Mouse (Mus musculus) lung, embryonic 16.5 days (tissue): ENCODE measurements at regions not wholly inside any gene's neighbourhood (a gene's known extent, or its start where the extent isn't known, plus 50 kb on each side); places are given as distances from the start of the nearest gene placed in this dataset.

Experiments
- ATAC-seq: fragments of 200-750 bp; cut with Nextera tagmentation; 2 replicates; pipeline ENCODE4 v1.8.0; 2017; ENCODE audit warnings: low read depth, mild to moderate bottlenecking, moderate library complexity
- H3K27ac ChIP-seq: fragments of 300-500 bp; sonication (generic); 2 replicates; pipeline ENCODE4 v1.5.1; 2014; ENCODE audit warnings: mild to moderate bottlenecking, control low read depth, low read length
- H3K27me3 ChIP-seq: fragments of 300-500 bp; sonication (generic); 2 replicates; pipeline ENCODE4 v1.6.1; 2014; ENCODE audit warnings: low read depth, low read length, mixed read lengths; ENCODE audit not compliant: control insufficient read depth, insufficient read depth
- H3K36me3 ChIP-seq: fragments of 300-500 bp; sonication (generic); 2 replicates; pipeline ENCODE4 v1.6.1; 2014; ENCODE audit warnings: low read length; ENCODE audit not compliant: control insufficient read depth, insufficient read depth
- H3K4me1 ChIP-seq: fragments of 300-500 bp; sonication (generic); replicated peaks from 2 replicates; pipeline ENCODE4 v1.6.1; 2014; ENCODE audit warnings: low read length, mixed read lengths; ENCODE audit not compliant: control insufficient read depth, insufficient read depth
- H3K4me2 ChIP-seq: fragments of 300-500 bp; sonication (generic); 2 replicates; pipeline ENCODE4 v1.6.1; 2014; ENCODE audit warnings: low read depth, low read length, control low read depth
- H3K4me3 ChIP-seq: fragments of 300-500 bp; sonication (generic); 2 replicates; pipeline ENCODE4 v1.5.1; 2014; ENCODE audit warnings: mild to moderate bottlenecking, low read length, control low read depth
- H3K9ac ChIP-seq: fragments of 300-500 bp; sonication (generic); 2 replicates; pipeline ENCODE4 v1.6.1; 2014; ENCODE audit warnings: low read length, control low read depth
- H3K9me3 ChIP-seq: fragments of 300-500 bp; sonication (generic); 2 replicates; pipeline ENCODE4 v1.6.1; 2016; ENCODE audit warnings: low read length; ENCODE audit not compliant: control insufficient read depth
- WGBS: fragments of 180-500 bp; shearing (Covaris S2); extraction: QIAGEN DNeasy Blood & Tissue Kit; methylation state at CpG from one replicate; pipeline ENCODE4 v1.1.7; 2014; 5-methylcytosine and 5-hydroxymethylcytosine counted together

DNA sequence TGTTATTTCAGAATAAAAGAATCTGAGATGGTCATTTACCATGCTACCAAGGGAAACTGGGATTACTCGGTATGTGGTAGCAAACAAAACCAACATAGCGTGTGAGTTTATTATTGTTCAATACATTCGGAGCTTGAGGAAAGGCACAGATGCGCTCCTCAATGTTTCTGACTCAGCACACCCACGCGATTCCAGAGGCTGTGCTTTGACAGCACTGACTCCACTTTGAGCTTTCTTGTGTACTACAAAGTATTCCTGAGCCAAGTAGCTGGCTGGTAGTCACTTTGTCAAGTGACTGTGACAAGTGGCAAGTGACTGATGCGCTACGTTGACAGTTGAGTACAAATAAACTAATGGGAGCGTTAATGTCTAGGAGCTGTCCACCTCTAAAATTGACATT is 235.8 kb downstream of the Foxo1 start:
- ATAC-seq, result no peak
- 56% methylated on average over 9 of the region's 9 CpGs for WGBS

DNA sequence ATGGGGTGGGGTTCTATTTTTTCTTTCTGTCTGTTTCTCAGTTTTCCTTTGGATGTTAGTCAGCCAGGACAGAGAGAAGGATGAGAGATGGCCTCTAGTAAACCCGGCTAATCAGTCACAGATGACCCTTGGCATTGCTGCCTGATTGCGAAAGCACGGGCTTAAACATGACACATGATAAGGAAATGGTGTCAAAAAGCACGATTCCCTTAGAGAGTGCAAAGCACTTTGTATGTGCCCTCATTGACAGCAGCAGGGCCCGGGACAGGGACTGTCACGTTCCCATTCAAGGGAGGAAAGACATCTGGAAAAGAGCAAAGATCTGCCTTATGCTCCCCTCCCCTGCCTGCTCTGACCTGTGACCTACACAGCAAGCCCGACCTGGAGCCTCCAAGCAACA is 234.1 kb downstream of the Foxo1 start:
- Histone ChIP-seq H3K27me3 (0 out of 2 replicates have a peak, but pooled peaks cover 2% of the 10 kb centered on the region), H3K27ac (no peak overlapping the region), H3K4me3 (no peak overlapping the region), H3K4me2 (no peak overlapping the region), H3K4me1 (no peaks in the 10 kb centered on the region), H3K36me3 (no peaks in the 10 kb centered on the region), H3K9ac (no peak overlapping the region), H3K9me3 (no peaks in the 10 kb centered on the region)
- WGBS, result 25% methylated on average over 7 of the region's 7 CpGs
- ATAC-seq, result peak; percentile 47; the same call in 1 of the 2 replicates

More for the DNA sequence above, 235.8 kb downstream of the Foxo1 start:
- H3K9me3 ChIP-seq, result peaks cover 2% of the 10 kb centered on the region; the same call in 1 of the 2 replicates
- no peaks in the 10 kb centered on the region for H3K36me3 ChIP-seq
- 0 out of 2 replicates have a peak, but pooled peaks cover 2% of the 10 kb centered on the region for H3K27me3 ChIP-seq
- H3K9ac ChIP-seq, result no peak overlapping the region
- no peak overlapping the region for H3K4me3 ChIP-seq
- H3K4me1 ChIP-seq, result no peaks in the 10 kb centered on the region
- H3K4me2 ChIP-seq, result no peak overlapping the region
- H3K27ac ChIP-seq, result no peak overlapping the region

DNA sequence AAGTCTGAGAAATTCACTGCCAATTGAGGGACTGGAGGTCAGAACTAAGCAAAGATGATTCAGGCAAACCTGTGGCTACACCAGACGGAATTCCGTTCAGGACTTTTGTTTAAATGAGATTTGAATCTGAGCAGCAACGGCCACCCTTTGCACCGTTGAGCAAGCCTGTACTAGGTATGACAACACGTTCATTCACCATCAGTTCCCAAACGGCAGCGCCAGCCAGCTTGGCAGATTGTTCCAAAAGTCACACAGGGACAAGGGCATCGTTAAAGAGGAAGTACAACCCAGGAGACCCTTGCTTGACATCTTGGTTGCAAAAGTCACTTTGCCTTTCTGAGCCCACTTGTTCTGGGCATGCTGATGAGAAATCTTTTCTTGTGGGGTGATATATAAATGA is 233.5 kb downstream of the Foxo1 start:
- WGBS, result 78% methylated on average over 8 of the region's 8 CpGs
- Histone ChIP-seq H3K4me1 (no peaks in the 10 kb centered on the region), H3K4me2 (no peak overlapping the region)

DNA sequence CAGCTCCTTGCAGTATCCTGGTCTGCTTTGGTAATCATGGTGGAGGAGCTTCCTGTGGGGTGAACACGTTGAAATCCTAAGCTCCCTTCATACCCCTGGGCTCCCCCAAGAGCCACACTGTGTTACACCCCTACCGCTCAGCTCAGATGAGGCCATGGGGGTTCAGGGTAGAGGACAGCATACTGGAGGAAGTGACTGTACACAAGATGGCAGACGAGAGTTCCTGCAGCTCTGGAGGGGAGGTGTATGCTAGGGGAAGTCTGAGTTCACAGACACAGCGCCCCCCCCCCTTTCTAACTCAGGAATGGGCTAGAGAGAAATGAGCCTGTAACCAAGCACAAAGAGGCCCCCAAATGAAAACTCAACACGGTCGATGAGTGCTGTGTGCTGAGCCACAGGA is 231.9 kb downstream of the Foxo1 start:
- Histone ChIP-seq H3K9ac (no peak overlapping the region), H3K4me2 (no peak overlapping the region), H3K4me3 (no peak overlapping the region), H3K36me3 (no peaks in the 10 kb centered on the region), H3K27me3 (0 out of 2 replicates have a peak, but pooled peaks cover 2% of the 10 kb centered on the region), H3K9me3 (no peaks in the 10 kb centered on the region), H3K27ac (no peak overlapping the region), H3K4me1 (no peaks in the 10 kb centered on the region)
- WGBS, result 75% methylated on average over 6 of the region's 6 CpGs
- no peak for ATAC-seq

More for the DNA sequence above, 233.5 kb downstream of the Foxo1 start:
- H3K36me3 ChIP-seq, result no peaks in the 10 kb centered on the region
- no peak overlapping the region for H3K27ac ChIP-seq
- H3K9me3 ChIP-seq, result no peaks in the 10 kb centered on the region
- no peak for ATAC-seq
- H3K4me3 ChIP-seq, result no peak overlapping the region
- 0 out of 2 replicates have a peak, but pooled peaks cover 2% of the 10 kb centered on the region for H3K27me3 ChIP-seq
- H3K9ac ChIP-seq, result no peak overlapping the region

DNA sequence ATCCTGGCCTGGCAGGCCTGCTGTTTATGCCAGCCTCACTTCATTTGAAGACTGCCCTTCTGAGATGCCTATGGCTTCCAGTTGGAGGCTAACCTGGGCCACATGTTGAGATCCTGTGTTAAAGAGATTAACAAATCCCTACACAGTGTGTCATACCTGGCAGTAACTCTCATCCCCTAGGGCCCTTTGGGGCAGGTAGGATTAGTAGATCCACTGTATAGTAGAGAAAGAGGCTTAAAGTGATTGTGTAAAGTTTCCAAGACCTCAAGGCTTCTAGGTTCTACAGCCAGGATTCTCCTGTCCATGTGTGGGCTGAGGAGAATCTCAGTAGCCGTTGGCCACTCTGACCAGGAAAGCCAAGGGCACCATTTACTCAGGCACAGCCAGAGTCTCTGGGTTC is 231.4 kb downstream of the Foxo1 start:
- WGBS, result 95% methylated on average over 1 of the region's 1 CpGs

DNA sequence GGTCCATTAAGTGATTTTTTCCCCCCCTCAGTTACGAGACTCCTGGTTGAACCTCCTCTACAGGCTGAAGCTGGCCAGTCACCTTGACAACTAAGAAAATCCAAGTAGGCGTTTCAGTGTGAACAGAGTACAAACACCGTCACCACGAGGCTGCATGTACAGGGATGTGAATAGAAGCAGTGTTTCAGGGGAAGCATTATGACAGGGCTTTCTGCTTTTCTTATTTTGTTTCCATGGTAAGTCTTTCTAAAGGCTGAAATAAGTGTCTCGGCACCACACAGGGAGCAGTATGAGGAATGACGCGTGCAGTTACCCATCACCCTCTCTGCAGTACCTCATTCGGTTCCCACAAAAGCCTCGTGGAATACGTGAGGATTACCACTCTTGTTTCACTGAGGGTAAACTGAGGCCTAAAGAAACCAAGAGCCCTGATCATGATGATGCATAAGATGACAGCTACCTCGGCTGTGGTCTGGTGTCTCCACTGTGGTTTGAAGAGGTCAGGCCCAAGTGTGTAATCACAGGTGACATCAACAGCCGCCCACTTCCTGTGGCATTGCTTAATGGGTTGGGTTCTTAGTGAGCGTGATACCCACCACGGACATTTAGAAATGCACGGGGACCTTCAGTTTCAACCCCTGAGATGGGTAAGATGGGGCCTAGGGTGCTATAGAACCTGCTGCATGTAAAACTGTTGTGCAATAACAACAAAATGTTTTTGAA is 230.5 kb downstream of the Foxo1 start:
- ATAC-seq, result no peak
- no peak overlapping the region for H3K27ac ChIP-seq
- 74% methylated on average over 15 of the region's 15 CpGs for WGBS

More for the DNA sequence above, 231.4 kb downstream of the Foxo1 start:
- Histone ChIP-seq H3K4me3 (no peak overlapping the region), H3K9ac (no peak overlapping the region), H3K27ac (no peak overlapping the region), H3K4me1 (no peaks in the 10 kb centered on the region), H3K36me3 (no peaks in the 10 kb centered on the region), H3K4me2 (no peak overlapping the region), H3K9me3 (no peaks in the 10 kb centered on the region), H3K27me3 (0 out of 2 replicates have a peak, but pooled peaks cover 2% of the 10 kb centered on the region)
- no peak for ATAC-seq

GRCm38 (mm10) chr3:52496965-52497364 is 228.8 kb downstream of the Foxo1 start:
- Histone ChIP-seq H3K9ac (no peak overlapping the region), H3K36me3 (no peaks in the 10 kb centered on the region), H3K27me3 (no peaks in the 10 kb centered on the region), H3K4me1 (no peaks in the 10 kb centered on the region), H3K9me3 (no peaks in the 10 kb centered on the region), H3K27ac (no peak overlapping the region), H3K4me2 (no peak overlapping the region), H3K4me3 (no peak overlapping the region)
- no peak for ATAC-seq
- WGBS, result 88% methylated on average over 4 of the region's 4 CpGs

More for the DNA sequence above, 230.5 kb downstream of the Foxo1 start:
- no peaks in the 10 kb centered on the region for H3K4me1 ChIP-seq
- H3K27me3 ChIP-seq, result 0 out of 2 replicates have a peak, but pooled peaks cover 2% of the 10 kb centered on the region
- H3K4me2 ChIP-seq, result no peak overlapping the region
- no peak overlapping the region for H3K9ac ChIP-seq
- no peak overlapping the region for H3K4me3 ChIP-seq
- H3K9me3 ChIP-seq, result no peaks in the 10 kb centered on the region
- H3K36me3 ChIP-seq, result no peaks in the 10 kb centered on the region

- H3K9ac ChIP-seq, result no peak overlapping the region
- H3K4me1 ChIP-seq, result no peaks in the 10 kb centered on the region
- no peak overlapping the region for H3K27ac ChIP-seq
- H3K36me3 ChIP-seq, result no peaks in the 10 kb centered on the region
- no peak overlapping the region for H3K4me2 ChIP-seq
- H3K4me3 ChIP-seq, result no peak overlapping the region
- H3K27me3 ChIP-seq, result no peaks in the 10 kb centered on the region
- ATAC-seq, result no peak
- H3K9me3 ChIP-seq, result no peaks in the 10 kb centered on the region
Measured at GRCm38 (mm10) chr3:52495401-52495800, 227.3 kb downstream of the Foxo1 start.

DNA sequence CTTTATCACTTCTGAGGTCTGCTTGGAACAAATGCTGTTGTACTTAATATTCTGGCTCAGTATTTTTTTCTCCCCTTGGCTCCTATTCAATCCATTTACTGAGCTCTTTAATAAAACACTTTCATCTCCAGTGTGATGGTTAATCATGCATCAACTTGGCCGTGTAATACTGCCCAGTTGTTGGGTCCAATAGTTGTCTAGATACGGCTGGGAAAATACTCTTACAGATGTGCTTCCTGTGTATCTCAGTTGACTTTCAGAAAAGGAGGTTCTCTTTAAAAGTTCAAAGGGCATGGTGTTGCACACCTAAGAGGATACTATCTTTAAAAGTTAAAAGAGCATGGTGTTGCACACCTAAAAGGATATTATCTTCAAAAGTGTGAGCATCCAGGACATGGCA is 226.8 kb downstream of the Foxo1 start:
- WGBS, result 44% methylated on average over 2 of the region's 2 CpGs
- H3K36me3 ChIP-seq, result no peaks in the 10 kb centered on the region
- H3K27me3 ChIP-seq, result no peaks in the 10 kb centered on the region
- no peaks in the 10 kb centered on the region for H3K4me1 ChIP-seq
- no peak overlapping the region for H3K27ac ChIP-seq
- no peaks in the 10 kb centered on the region for H3K9me3 ChIP-seq
- H3K4me3 ChIP-seq, result no peak overlapping the region
- no peak for ATAC-seq
- no peak overlapping the region for H3K9ac ChIP-seq
- H3K4me2 ChIP-seq, result no peak overlapping the region
